Mouse (Mus musculus) adipose tissue, adult 10 weeks (tissue): Measurements from ENCODE around the gene Hadh. TPM values are rescaled to one million over a fixed set of nuclear protein-coding genes. Genes with fewer than 3 reads are reported as not detected.

Source experiments
- polyA plus RNA-seq: library from polyadenylated mRNA; stranded (reverse); fragments of 350-450 nt; fragmentation: Illumina TruSeq; extraction: RNeasy Lipid Tissue Mini Kit (QIAGEN cat#74804); gene quantifications from one replicate; pipeline ENCODE4 v1.2.3, GENCODE M21; 2014; ENCODE audit warnings: low read depth, low replicate concordance

Gene Hadh
- 195 TPM for polyA plus RNA-seq

DNA sequence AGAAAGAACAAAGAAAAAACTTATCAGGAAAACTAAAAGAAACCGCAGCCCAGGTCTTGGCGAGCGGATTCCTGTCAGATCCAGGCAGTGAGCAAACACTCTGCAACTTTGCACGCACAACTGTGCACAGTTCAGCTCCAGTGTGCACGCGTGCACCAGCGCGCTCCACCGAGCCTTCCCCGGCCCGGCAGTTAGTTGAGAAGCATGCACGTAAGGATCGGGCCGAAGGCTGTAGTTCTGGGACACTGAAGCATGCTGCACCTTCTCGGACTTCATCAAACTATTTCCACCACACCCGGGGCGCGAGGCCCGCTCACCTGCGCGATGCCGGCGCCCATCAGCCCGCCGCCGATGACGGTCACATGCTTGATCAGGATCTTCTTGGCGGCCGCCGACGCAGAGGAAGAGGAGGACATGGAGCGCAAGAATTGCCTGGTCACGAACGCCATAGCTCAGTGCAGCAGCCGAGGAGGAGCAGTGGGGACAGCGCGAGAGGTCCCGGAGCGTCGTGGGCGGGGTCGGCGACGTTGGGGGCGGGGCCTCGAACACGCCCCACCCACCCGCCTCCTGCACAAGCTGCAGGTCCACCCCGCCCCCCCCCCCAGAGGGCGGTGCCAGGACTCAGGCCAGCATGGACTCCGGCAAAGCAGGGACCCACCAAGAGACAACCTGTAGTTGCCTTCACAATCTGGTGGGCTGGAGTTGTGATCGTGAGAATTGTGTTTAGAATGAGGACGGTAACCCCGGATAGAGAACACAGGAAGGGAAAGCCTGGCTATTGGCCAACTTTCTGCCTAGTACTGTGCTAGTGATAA, at the start of gene Hadh:
Gene Hadh, minus strand, starts transcription at position 543 of the 815 bp plus-strand sequence.

DNA sequence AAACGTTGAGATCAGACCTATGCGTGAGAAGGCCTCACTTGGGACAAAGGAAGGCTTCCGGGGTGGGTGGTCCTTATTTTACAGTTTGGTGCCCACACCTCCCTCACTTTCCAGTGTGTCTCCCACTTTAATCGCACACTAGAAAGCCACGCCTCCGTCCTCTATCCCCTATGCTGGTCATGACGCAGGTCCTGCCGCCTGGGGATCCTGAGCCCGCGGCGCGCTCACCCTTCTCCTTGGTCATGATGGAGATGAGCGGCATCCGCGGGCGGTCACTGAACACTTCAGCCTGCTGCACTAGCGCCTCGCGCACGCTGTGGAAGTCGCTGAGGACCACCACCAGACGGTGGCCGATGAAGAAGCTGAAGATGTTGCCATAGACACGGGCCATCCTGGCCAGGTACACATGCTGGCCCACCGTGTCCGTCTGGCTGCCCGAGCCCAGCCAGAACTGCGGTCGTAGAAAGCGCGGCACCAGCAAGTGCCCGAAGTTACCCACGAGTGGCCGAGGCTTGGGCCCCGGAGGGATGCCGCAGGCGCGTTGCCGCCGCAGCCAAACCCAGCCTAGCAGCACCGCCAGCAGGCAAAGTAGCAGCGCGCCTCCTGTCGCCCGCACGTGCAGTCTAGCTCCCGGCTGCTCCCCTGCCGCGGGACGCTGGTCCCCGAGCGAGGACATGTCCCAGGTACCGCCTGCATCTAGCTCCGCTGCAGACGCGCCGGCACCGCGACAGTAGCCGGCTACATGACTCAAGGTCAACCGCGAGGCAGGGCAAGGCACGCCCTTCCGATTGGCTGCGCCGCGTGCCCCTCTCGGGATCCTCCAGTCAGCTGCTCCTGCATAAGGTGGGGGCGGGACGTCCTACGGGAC, 30.8 kb upstream of the Hadh start, which contains the start of gene Cyp2u1:
Gene Cyp2u1, minus strand, starts transcription at position 776 of the 868 bp plus-strand sequence.

Other genes starting within 250 kb of the Hadh start
- 15.3 TPM for gene Lef1, start 161.6 kb downstream of the Hadh start, polyA plus RNA-seq
- gene Cyp2u1, start 31.1 kb upstream of the Hadh start, polyA plus RNA-seq, result 0.84 TPM
- 29.5 TPM for gene Sgms2, start 219.3 kb upstream of the Hadh start, polyA plus RNA-seq